Mouse (Mus musculus): ENCODE results near the gene Ehd4. TPM values are rescaled to one million over a fixed set of nuclear protein-coding genes. Genes with fewer than 3 reads are reported as not detected.

The Ehd4 gene
- 27.2 and 30.8 TPM in 2 replicates for polyA plus RNA-seq (2015; fragmentation: Nextera tagmentation; extraction: Ambion mirVana)

DNA sequence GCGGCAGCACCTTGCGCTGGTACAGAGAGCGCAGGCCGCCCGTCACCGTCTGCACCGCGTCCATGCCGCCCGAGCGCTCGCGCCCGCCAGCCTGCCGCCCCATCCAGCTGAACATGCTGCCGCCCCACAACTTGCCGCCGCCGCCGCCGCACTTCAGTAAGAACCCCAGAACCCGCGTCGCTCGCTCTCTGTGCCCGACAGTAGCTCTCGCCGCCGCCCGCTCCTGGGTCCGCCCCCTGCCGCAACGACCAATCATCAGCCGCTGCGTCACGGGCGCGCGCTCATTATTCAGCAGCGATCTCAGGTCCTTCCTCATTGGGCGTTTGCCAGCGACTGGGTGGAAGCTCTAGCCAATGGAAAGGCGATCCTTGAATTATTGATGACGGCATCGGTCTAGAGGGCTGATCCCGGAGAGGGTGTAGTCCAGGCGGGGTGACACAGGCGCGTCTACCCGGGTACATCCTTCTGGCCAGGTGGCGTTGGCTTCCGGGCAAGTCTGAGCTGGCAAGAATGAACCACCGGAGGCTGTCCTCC, at the start of gene Ehd4:
Gene Ehd4 (minus strand): TSS at position 246 of the 534 bp plus-strand sequence.
- Histone ChIP-seq H3K4me1 (replicated peaks) (peaks cover 28% of the 10 kb centered on the region), H3K9ac (peak within 1 kb of the TSS; percentile 91), H3K27ac (peak within 1 kb of the TSS; percentile 88), H3K4me2 (peak within 1 kb of the TSS; percentile 91), H3K36me3 (no peaks in the 10 kb centered on the region), H3K4me3 (replicated peaks) (peak within 1 kb of the TSS; percentile 76), H3K9me3 (replicated peaks) (no peaks in the 10 kb centered on the region), H3K27me3 (no peaks in the 10 kb centered on the region)
- WGBS (ENCODE audit: insufficient replicate concordance), result under 1% methylated on average over 53 of the region's 53 CpGs
- DNase-seq (peak; percentile 98), ATAC-seq (ENCODE audit: low read depth) (peak; percentile 99)

DNA sequence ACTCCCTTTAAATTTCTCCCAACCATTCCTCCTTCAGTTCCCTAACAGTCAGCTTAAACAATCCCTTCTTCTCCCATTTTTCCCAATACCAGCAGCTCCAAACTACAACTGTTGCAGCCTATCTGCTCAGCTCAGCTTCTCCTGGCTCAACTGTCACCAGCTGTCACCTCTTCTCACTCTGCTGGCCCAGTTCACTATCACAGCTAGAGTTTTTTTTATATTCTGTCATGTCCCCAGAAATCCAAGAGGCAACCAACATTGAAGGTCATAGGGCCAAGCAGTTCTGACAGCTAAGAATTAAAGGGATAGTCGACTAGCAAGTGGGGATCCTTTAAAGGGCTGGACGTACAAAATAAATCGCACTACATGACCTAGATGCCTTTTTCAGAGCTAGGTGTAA, 49.3 kb upstream of the Ehd4 start:
- H3K9ac ChIP-seq, result no peak overlapping the region
- ATAC-seq (ENCODE audit: low read depth), result no peak
- H3K27me3 ChIP-seq, result 0 out of 2 replicates have a peak, but pooled peaks cover 9% of the 10 kb centered on the region
- H3K4me2 ChIP-seq, result no peak overlapping the region
- 43% methylated on average over 3 of the region's 3 CpGs for WGBS (ENCODE audit: insufficient replicate concordance)
- H3K36me3 ChIP-seq, result no peaks in the 10 kb centered on the region
- no peaks in the 10 kb centered on the region for H3K9me3 ChIP-seq (replicated peaks)
- H3K4me1 ChIP-seq (replicated peaks), result no peaks in the 10 kb centered on the region
- no peak for DNase-seq
- no peak overlapping the region for H3K4me3 ChIP-seq (replicated peaks)
- no peak overlapping the region for H3K27ac ChIP-seq

DNA sequence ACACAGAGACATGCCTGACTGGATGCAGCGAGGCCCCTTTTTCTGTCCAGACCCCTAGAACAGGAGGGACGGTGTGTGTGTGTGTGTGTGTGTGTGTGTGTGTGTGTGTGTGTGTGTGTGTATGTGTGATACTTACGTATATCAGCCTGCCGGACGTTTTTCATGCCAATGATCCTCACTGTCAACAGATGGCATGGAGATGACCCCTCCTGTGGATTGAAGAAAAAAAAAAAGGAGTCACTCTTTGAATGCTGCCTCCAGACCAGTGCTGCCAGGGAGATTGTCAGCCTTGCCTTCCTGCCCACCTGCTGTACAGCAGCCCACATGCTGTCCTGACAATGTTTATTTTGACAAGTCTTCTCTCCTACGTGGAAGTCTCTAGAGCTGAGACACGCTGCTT, 45.7 kb upstream of the Ehd4 start:
- H3K4me3 ChIP-seq (replicated peaks), result no peak overlapping the region
- H3K27ac ChIP-seq, result no peak overlapping the region
- no peak overlapping the region for H3K4me2 ChIP-seq
- no peak overlapping the region for H3K9ac ChIP-seq
- H3K36me3 ChIP-seq, result no peaks in the 10 kb centered on the region
- whole genome bisulfite sequencing (ENCODE audit: insufficient replicate concordance), result 60% methylated on average over 7 of the region's 7 CpGs
- DNase-seq (no peak), ATAC-seq (ENCODE audit: low read depth) (no peak)
- H3K27me3 ChIP-seq, result no peaks in the 10 kb centered on the region
- no peaks in the 10 kb centered on the region for H3K4me1 ChIP-seq (replicated peaks)
- no peaks in the 10 kb centered on the region for H3K9me3 ChIP-seq (replicated peaks)

DNA sequence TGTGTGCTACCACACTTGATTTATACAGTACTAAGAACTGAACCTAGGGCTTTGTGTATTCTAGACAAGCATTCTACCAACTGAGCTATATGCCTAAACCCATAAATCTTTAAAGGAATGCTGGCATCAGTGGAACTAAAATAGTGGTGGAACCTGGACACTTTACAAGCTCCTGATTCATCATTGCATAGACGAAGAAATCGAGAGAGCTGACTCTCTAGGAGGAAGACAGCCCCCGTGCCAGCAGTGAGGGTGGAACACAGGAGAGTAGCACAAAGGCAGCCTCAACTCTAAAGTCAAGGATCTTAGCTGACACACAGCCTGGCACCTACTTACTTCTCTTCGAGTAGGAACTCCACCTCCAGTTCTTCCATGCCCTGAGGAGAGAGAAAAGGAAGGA, 33.8 kb upstream of the Ehd4 start:
- Histone ChIP-seq H3K36me3 (no peaks in the 10 kb centered on the region), H3K4me2 (no peak overlapping the region), H3K27ac (no peak overlapping the region), H3K9me3 (replicated peaks) (no peaks in the 10 kb centered on the region), H3K4me3 (replicated peaks) (no peak overlapping the region), H3K9ac (no peak overlapping the region), H3K27me3 (no peaks in the 10 kb centered on the region; the same call in 1 of the 2 replicates), H3K4me1 (replicated peaks) (no peaks in the 10 kb centered on the region)
- ATAC-seq (ENCODE audit: low read depth) (no peak), DNase-seq (no peak)
- 65% methylated on average over 4 of the region's 4 CpGs for WGBS (ENCODE audit: insufficient replicate concordance)

DNA sequence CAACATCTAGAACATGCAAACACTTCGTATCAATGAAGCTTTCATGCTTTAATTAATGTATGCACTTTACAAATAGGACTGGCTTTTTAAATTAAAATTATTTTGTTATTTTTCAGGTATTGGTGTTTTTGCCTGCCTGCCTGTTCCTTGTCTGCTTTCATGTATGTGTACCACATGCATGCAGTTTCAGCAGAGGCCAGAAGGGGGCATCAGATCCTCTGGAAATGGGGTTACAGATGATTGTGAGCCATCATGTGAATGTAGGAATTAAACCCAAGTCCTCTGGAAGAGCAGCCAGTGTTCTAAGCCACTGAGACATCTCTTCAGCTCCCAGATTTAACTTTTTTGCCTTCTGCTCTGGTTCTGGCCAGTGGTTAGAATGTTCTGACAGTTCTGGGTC, 33.2 kb upstream of the Ehd4 start:
- Histone ChIP-seq H3K4me1 (replicated peaks) (no peaks in the 10 kb centered on the region), H3K4me3 (replicated peaks) (no peak overlapping the region), H3K9ac (no peak overlapping the region), H3K27ac (no peak overlapping the region), H3K36me3 (no peaks in the 10 kb centered on the region), H3K27me3 (no peaks in the 10 kb centered on the region; the same call in 1 of the 2 replicates), H3K4me2 (no peak overlapping the region), H3K9me3 (replicated peaks) (no peaks in the 10 kb centered on the region)
- DNase-seq (no peak), ATAC-seq (ENCODE audit: low read depth) (no peak)
- WGBS (ENCODE audit: insufficient replicate concordance), result 76% methylated on average over 1 of the region's 1 CpGs

DNA sequence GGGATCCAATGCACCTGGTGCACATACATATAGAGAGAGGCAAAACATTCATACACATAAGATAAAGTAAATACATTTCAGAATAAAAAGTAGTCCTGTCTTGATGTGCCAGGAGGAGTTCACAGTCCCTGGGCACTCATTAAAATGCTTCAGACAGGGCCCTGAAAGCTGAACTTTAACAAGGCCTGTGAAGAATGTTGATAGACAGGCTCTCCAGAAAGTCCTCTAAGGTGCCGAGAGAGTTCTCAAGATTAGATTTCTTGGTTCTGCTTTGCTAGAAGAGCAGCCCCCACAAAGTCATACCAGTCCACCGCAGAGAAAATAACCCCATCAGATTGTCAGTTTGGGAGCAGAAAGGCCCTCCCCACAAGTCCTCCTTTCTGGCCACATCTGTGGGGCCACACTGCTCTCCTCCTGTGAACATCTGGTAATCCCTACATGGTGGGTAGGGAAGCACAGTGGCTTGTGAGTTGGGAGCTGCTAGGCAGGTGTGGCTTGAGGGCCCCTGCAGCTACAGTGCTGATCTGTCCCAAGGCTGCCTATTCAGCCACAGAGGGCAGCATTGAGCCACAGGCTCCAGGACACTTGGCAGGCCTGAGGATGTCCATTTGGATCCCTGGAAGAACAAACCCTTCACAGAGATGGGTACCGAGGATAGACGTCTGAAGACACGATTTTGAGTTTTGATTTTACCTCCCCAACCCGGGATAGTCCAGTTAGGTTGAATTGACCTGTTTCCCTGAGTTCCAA, 31.3 kb upstream of the Ehd4 start:
- H3K4me3 ChIP-seq (replicated peaks), result no peak overlapping the region
- no peak overlapping the region for H3K9ac ChIP-seq
- no peak overlapping the region for H3K27ac ChIP-seq
- ATAC-seq (ENCODE audit: low read depth) (no peak), DNase-seq (no peak)
- H3K4me2 ChIP-seq, result no peak overlapping the region
- WGBS (ENCODE audit: insufficient replicate concordance), result 59% methylated on average over 6 of the region's 6 CpGs
- no peaks in the 10 kb centered on the region for H3K4me1 ChIP-seq (replicated peaks)
- no peaks in the 10 kb centered on the region for H3K9me3 ChIP-seq (replicated peaks)
- no peaks in the 10 kb centered on the region; the same call in 1 of the 2 replicates for H3K27me3 ChIP-seq
- H3K36me3 ChIP-seq, result no peaks in the 10 kb centered on the region

DNA sequence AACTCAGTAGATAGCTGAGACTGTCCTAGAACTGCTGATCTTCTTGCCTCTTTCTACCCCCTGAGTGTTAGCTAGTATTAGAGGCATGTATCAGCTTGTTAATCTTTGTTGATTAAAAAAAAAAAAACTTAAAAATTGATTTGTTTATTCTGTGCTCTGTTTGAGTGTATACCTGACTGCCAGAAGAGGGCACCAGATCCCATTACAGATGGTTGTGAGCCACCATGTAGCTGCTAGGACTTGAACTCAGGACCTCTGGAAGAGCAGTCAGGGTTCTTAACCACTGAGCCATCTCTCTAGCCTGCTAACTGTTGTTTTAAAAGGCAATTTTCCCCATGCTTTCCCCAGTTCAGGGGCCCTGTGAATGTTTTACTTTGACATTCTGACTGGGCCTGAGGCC, 24.5 kb upstream of the Ehd4 start:
- ATAC-seq (ENCODE audit: low read depth) (no peak), DNase-seq (no peak)
- Histone ChIP-seq H3K36me3 (no peaks in the 10 kb centered on the region), H3K4me3 (replicated peaks) (no peak overlapping the region), H3K9me3 (replicated peaks) (no peaks in the 10 kb centered on the region), H3K9ac (no peak overlapping the region), H3K4me2 (no peak overlapping the region), H3K4me1 (replicated peaks) (no peaks in the 10 kb centered on the region), H3K27me3 (0 out of 2 replicates have a peak, but pooled peaks cover 1% of the 10 kb centered on the region), H3K27ac (no peak overlapping the region)

DNA sequence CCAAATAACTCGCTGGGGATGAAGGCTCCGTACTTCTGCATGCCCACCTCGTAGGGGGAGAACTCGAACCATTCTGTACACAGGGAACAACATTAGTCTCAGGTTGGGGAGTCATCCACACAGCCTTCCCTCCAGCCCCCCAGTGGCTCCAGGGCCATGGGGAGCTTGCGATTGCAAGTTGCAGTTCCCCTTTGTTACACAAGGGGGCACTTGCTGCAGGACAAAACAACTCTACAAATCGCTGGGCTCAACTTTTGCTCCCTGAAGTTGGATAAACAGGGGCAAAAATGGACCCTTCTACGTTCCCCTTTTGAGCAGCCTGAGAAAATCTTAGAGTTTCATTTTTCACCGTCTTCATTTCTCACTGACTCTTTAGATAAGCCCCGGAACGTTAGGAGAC, 19.3 kb upstream of the Ehd4 start:
- ATAC-seq (ENCODE audit: low read depth) (no peak), DNase-seq (peak; percentile 22)
- no peak overlapping the region for H3K4me2 ChIP-seq
- no peaks in the 10 kb centered on the region for H3K9me3 ChIP-seq (replicated peaks)
- WGBS (ENCODE audit: insufficient replicate concordance), result 17% methylated on average over 10 of the region's 10 CpGs
- H3K36me3 ChIP-seq, result no peaks in the 10 kb centered on the region
- H3K27me3 ChIP-seq, result 0 out of 2 replicates have a peak, but pooled peaks cover 2% of the 10 kb centered on the region
- H3K4me3 ChIP-seq (replicated peaks), result no peak overlapping the region
- H3K27ac ChIP-seq, result no peak overlapping the region
- peaks cover 11% of the 10 kb centered on the region for H3K4me1 ChIP-seq (replicated peaks)
- no peak overlapping the region for H3K9ac ChIP-seq

DNA sequence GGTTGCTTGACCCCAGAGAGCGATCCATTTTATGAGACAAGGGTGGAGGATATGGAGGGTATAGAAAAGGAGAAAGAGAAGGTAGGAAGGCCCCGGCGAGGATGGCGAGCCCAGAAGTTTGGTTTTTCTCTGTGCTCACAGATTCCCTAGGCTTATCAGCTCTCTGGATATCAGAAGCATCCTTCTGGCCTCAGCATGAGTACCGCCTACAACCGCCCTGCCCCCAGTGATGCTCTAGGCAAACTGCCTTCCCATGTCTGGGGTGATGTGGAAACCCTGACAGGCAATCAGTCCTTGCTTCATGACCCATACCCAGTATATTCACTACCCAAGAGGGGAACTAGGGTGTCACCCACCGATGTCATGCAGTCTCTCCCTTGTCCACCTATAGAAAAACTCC, 17.0 kb upstream of the Ehd4 start:
- peaks cover 11% of the 10 kb centered on the region for H3K4me1 ChIP-seq (replicated peaks)
- H3K9ac ChIP-seq, result no peak overlapping the region
- 50% methylated on average over 7 of the region's 7 CpGs for WGBS (ENCODE audit: insufficient replicate concordance)
- no peak overlapping the region for H3K27ac ChIP-seq
- H3K4me3 ChIP-seq (replicated peaks), result no peak overlapping the region
- H3K27me3 ChIP-seq, result 0 out of 2 replicates have a peak, but pooled peaks cover 2% of the 10 kb centered on the region
- H3K4me2 ChIP-seq, result no peak overlapping the region
- ATAC-seq (ENCODE audit: low read depth), result peak; percentile 54; the same call in 1 of the 2 replicates
- no peak for DNase-seq
- no peaks in the 10 kb centered on the region for H3K9me3 ChIP-seq (replicated peaks)
- no peaks in the 10 kb centered on the region for H3K36me3 ChIP-seq

DNA sequence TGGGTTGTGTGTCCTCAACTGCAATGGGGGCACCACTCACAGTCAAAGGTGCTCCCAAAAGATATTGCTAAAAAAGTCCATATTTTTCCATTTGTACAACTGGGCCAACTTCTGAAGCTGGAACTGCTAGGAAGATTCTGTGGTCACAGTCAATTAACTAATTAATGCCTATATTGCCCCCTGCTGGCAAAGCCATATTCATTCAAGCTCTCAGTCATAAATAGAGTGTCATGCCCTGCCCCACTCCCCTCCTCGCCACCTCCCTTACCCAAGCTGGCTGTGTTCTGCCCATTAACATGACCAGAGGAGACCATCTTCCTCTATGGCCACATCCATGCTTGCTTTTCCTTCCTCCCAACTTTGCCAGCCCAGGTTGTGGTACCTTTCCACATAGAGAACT, 16.3 kb upstream of the Ehd4 start:
- Histone ChIP-seq H3K4me1 (replicated peaks) (peaks cover 11% of the 10 kb centered on the region), H3K9ac (no peak overlapping the region), H3K9me3 (replicated peaks) (no peaks in the 10 kb centered on the region), H3K27ac (no peak overlapping the region), H3K4me2 (no peak overlapping the region), H3K4me3 (replicated peaks) (no peak overlapping the region), H3K36me3 (no peaks in the 10 kb centered on the region), H3K27me3 (0 out of 2 replicates have a peak, but pooled peaks cover 2% of the 10 kb centered on the region)
- DNase-seq (peak; percentile 18), ATAC-seq (ENCODE audit: low read depth) (no peak)
- WGBS (ENCODE audit: insufficient replicate concordance), result 31% methylated on average over 1 of the region's 1 CpGs

DNA sequence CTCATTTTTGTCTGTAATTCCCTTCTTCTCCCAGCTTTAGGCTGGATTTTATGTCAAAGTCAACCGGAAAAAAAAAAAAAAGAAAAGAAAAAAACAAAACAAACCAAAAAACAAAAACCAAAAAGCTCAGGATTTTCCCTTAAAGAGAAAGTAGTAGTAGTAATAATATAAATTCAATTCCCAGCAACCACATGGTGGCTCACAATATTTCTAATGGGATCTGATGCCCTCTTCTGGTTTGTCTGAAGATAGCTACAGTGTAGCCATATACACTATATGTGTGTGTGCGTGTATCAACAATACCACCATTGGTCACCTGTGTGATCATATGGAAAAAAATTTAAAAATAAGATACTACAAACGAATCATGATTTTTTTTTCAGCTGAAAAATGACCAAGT, 15.0 kb upstream of the Ehd4 start:
- no peak overlapping the region for H3K9ac ChIP-seq
- ATAC-seq (ENCODE audit: low read depth), result no peak
- no peak overlapping the region for H3K4me2 ChIP-seq

DNA sequence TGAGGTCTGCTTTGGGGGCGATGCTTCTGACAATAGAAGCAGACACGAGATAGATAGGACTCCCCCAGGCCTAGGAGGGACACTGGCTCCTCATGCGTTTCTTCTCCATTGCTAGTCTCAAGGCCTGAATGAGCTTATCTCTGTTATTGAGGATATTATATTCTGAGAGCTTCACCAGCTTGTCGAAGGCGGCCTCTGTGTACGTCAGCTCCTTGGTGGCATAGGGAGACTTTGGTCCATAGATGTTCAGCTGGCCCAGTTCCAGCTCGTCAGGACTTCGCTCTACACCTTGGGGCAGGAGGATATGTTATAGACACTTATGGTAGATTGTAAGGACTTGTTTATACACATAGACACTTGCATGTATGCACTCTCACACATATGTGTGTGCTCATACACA, 13.4 kb upstream of the Ehd4 start:
- no peaks in the 10 kb centered on the region for H3K36me3 ChIP-seq
- peaks cover 32% of the 10 kb centered on the region for H3K4me1 ChIP-seq (replicated peaks)
- ATAC-seq (ENCODE audit: low read depth) (no peak), DNase-seq (no peak)
- no peak overlapping the region for H3K4me2 ChIP-seq
- H3K9me3 ChIP-seq (replicated peaks), result no peaks in the 10 kb centered on the region
- H3K27ac ChIP-seq, result no peak overlapping the region
- no peak overlapping the region for H3K4me3 ChIP-seq (replicated peaks)
- H3K9ac ChIP-seq, result no peak overlapping the region
- WGBS (ENCODE audit: insufficient replicate concordance), result 79% methylated on average over 8 of the region's 8 CpGs
- H3K27me3 ChIP-seq, result no peaks in the 10 kb centered on the region

More for the DNA sequence above, 15.0 kb upstream of the Ehd4 start:
- Histone ChIP-seq H3K27me3 (0 out of 2 replicates have a peak, but pooled peaks cover 2% of the 10 kb centered on the region), H3K36me3 (no peaks in the 10 kb centered on the region), H3K4me3 (replicated peaks) (no peak overlapping the region), H3K27ac (no peak overlapping the region), H3K9me3 (replicated peaks) (no peaks in the 10 kb centered on the region), H3K4me1 (replicated peaks) (peaks cover 19% of the 10 kb centered on the region)
- DNase-seq, result no peak
- 61% methylated on average over 3 of the region's 3 CpGs for WGBS (ENCODE audit: insufficient replicate concordance)

Measured in liver, embryonic 13.5 days (tissue).